ENCODE assay signal across 8 mouse cellular contexts in genomic region chr19:57997961-57998360, GRCm38 (mm10).
DNase-seq lines count a peak whose midpoint lies in the region; ATAC-seq and TF ChIP-seq lines count a peak whose summit lies in the region.

No protein-coding gene starts in this region.

- H3K4me2 ChIP-seq in forebrain, postnatal 0 days (ENCODE audit: low read depth): no peak overlapping the region
- H3K4me2 ChIP-seq in forebrain, embryonic 15.5 days (replicated peaks): no peak overlapping the region
- no peak overlapping the region for H3K4me2 ChIP-seq in midbrain, embryonic 14.5 days (ENCODE audit: low read length)
- no peak overlapping the region for H3K4me2 ChIP-seq in midbrain, embryonic 16.5 days (ENCODE audit: low read length)

- H3K9me3 ChIP-seq in forebrain, postnatal 0 days (ENCODE audit: low read length): no peaks in the 10 kb centered on the region
- H3K9me3 ChIP-seq in forebrain, embryonic 15.5 days: no peaks in the 10 kb centered on the region
- no peaks in the 10 kb centered on the region for H3K9me3 ChIP-seq in midbrain, embryonic 14.5 days (ENCODE audit: control insufficient read depth, low read length)
- H3K9me3 ChIP-seq in midbrain, embryonic 16.5 days (replicated peaks; ENCODE audit: control insufficient read depth, low read length, poor library complexity, severe bottlenecking): no peaks in the 10 kb centered on the region

- H3K9ac ChIP-seq in forebrain, postnatal 0 days: no peak overlapping the region
- H3K9ac ChIP-seq in forebrain, embryonic 15.5 days (replicated peaks): no peak overlapping the region
- no peak overlapping the region for H3K9ac ChIP-seq in midbrain, embryonic 14.5 days (replicated peaks; ENCODE audit: low read length)
- no peak overlapping the region for H3K9ac ChIP-seq in midbrain, embryonic 16.5 days (ENCODE audit: low read depth, low read length)

- no peaks in the 10 kb centered on the region for H3K4me1 ChIP-seq in forebrain, postnatal 0 days (ENCODE audit: insufficient read depth)
- no peaks in the 10 kb centered on the region for H3K4me1 ChIP-seq in forebrain, embryonic 15.5 days
- no peaks in the 10 kb centered on the region for H3K4me1 ChIP-seq in midbrain, embryonic 14.5 days (ENCODE audit: control insufficient read depth, insufficient read depth, low read length)
- no peaks in the 10 kb centered on the region for H3K4me1 ChIP-seq in midbrain, embryonic 16.5 days (ENCODE audit: control insufficient read depth, insufficient read depth, low read length)

- no peak overlapping the region for H3K27ac ChIP-seq in forebrain, postnatal 0 days (ENCODE audit: low read depth, low read length)
- H3K27ac ChIP-seq in forebrain, embryonic 15.5 days (replicated peaks): no peak overlapping the region
- H3K27ac ChIP-seq in midbrain, embryonic 14.5 days (replicated peaks; ENCODE audit: low read depth, low read length): no peak overlapping the region
- H3K27ac ChIP-seq in midbrain, embryonic 16.5 days (ENCODE audit: low read length): no peak overlapping the region

- 40% methylated on average over 4 of the region's 4 CpGs for WGBS in forebrain, postnatal 0 days
- 44% methylated on average over 4 of the region's 4 CpGs for WGBS in forebrain, embryonic 15.5 days
- WGBS in midbrain, embryonic 14.5 days: 38% methylated on average over 4 of the region's 4 CpGs
- 44% methylated on average over 4 of the region's 4 CpGs for WGBS in midbrain, embryonic 16.5 days

- H3K27me3 ChIP-seq in forebrain, postnatal 0 days (ENCODE audit: insufficient read depth, low read length): no peaks in the 10 kb centered on the region
- H3K27me3 ChIP-seq in forebrain, embryonic 15.5 days: no peaks in the 10 kb centered on the region
- no peaks in the 10 kb centered on the region for H3K27me3 ChIP-seq in midbrain, embryonic 14.5 days (ENCODE audit: control insufficient read depth, insufficient read depth, low read length)
- H3K27me3 ChIP-seq in midbrain, embryonic 16.5 days (ENCODE audit: control insufficient read depth, insufficient read depth, low read depth, low read length): no peaks in the 10 kb centered on the region

- peak; percentile 60 for TF ChIP-seq CTCF in forebrain, postnatal 0 days (IDR thresholded peaks at IDR 0.05; ENCODE audit: low read depth)

- no peak overlapping the region for H3K4me3 ChIP-seq in forebrain, postnatal 0 days (ENCODE audit: low read depth, low read length)
- H3K4me3 ChIP-seq in forebrain, embryonic 15.5 days: no peak overlapping the region
- H3K4me3 ChIP-seq in midbrain, embryonic 14.5 days (replicated peaks; ENCODE audit: low read depth, low read length): no peak overlapping the region
- H3K4me3 ChIP-seq in midbrain, embryonic 16.5 days (ENCODE audit: low read depth, low read length): no peak overlapping the region

- peak; percentile 48 for DNase-seq in forebrain, postnatal 0 days
- peak; percentile 77 for DNase-seq in midbrain, embryonic 14.5 days
- DNase-seq in adrenal gland, postnatal 14 days: peak; percentile 49
- DNase-seq in kidney, postnatal 10 days: peak; percentile 67
- DNase-seq in testis, postnatal 10 days (ENCODE audit: low spot score): peak; percentile 69

- no peak for ATAC-seq in forebrain, postnatal 0 days
- ATAC-seq in forebrain, embryonic 15.5 days (replicated peaks): no peak
- ATAC-seq in midbrain, embryonic 14.5 days (ENCODE audit: low FRiP score, low TSS enrichment): no peak
- ATAC-seq in midbrain, embryonic 16.5 days: no peak
- ATAC-seq in activated CD4-positive, CD25-positive, alpha-beta regulatory T cell, adult 4 months: no peak

- no peaks in the 10 kb centered on the region for H3K36me3 ChIP-seq in forebrain, postnatal 0 days (ENCODE audit: insufficient read depth)
- no peaks in the 10 kb centered on the region for H3K36me3 ChIP-seq in forebrain, embryonic 15.5 days
- H3K36me3 ChIP-seq in midbrain, embryonic 14.5 days (ENCODE audit: control insufficient read depth, insufficient read depth, low read length): no peaks in the 10 kb centered on the region
- H3K36me3 ChIP-seq in midbrain, embryonic 16.5 days (ENCODE audit: control insufficient read depth, insufficient read depth, low read length): no peaks in the 10 kb centered on the region
